Mouse (Mus musculus): ENCODE measurements around the gene Katnal1. TPM values are rescaled to one million over a fixed set of nuclear protein-coding genes. Genes with fewer than 3 reads are reported as not detected.

Katnal1 gene
- polyA plus RNA-seq, 1 experiment from 2014 or later, result 25.3 TPM

GRCm38 (mm10) chr5:148922773-148923172 lies 6.3 kb downstream of the Katnal1 start:
- Histone ChIP-seq H3K9ac (replicated peaks; ENCODE audit: low read length) (no peak overlapping the region), H3K4me1 (ENCODE audit: control insufficient read depth, insufficient read depth, low read length) (no peaks in the 10 kb centered on the region), H3K4me2 (ENCODE audit: low read depth, low read length) (no peak overlapping the region), H3K9me3 (replicated peaks; ENCODE audit: control insufficient read depth, low read length) (no peaks in the 10 kb centered on the region), H3K36me3 (replicated peaks; ENCODE audit: control insufficient read depth, insufficient read depth, low read depth, low read length) (no peaks in the 10 kb centered on the region), H3K27ac (replicated peaks; ENCODE audit: low read depth, low read length) (no peak overlapping the region), H3K27me3 (ENCODE audit: control insufficient read depth, insufficient read depth, low read length) (no peaks in the 10 kb centered on the region), H3K4me3 (ENCODE audit: low read depth, low read length) (no peak overlapping the region)
- no peak for DNase-seq (ENCODE audit: low spot score)
- no peak for ATAC-seq (replicated peaks; ENCODE audit: insufficient number of reproducible peaks, low FRiP score, low TSS enrichment, low read depth)
- 88% methylated on average over 5 of the region's 5 CpGs for WGBS

- no peak overlapping the region for H3K4me2 ChIP-seq (ENCODE audit: low read depth, low read length)
- H3K36me3 ChIP-seq (replicated peaks; ENCODE audit: control insufficient read depth, insufficient read depth, low read depth, low read length), result no peaks in the 10 kb centered on the region
- no peaks in the 10 kb centered on the region for H3K4me1 ChIP-seq (ENCODE audit: control insufficient read depth, insufficient read depth, low read length)
- H3K27me3 ChIP-seq (ENCODE audit: control insufficient read depth, insufficient read depth, low read length), result no peaks in the 10 kb centered on the region
- no peak overlapping the region for H3K9ac ChIP-seq (replicated peaks; ENCODE audit: low read length)
- no peak overlapping the region for H3K4me3 ChIP-seq (ENCODE audit: low read depth, low read length)
- H3K27ac ChIP-seq (replicated peaks; ENCODE audit: low read depth, low read length), result no peak overlapping the region
- no peaks in the 10 kb centered on the region for H3K9me3 ChIP-seq (replicated peaks; ENCODE audit: control insufficient read depth, low read length)
- no peak for DNase-seq (ENCODE audit: low spot score)
- no peak for ATAC-seq (replicated peaks; ENCODE audit: insufficient number of reproducible peaks, low FRiP score, low TSS enrichment, low read depth)
- 68% methylated on average over 5 of the region's 5 CpGs for WGBS
Measured at GRCm38 (mm10) chr5:148918049-148918448, 11.1 kb downstream of the Katnal1 start.

GRCm38 (mm10) chr5:148916775-148917174 lies 12.3 kb downstream of the Katnal1 start:
- ATAC-seq (replicated peaks; ENCODE audit: insufficient number of reproducible peaks, low FRiP score, low TSS enrichment, low read depth) (no peak), DNase-seq (ENCODE audit: low spot score) (no peak)
- no peaks in the 10 kb centered on the region for H3K9me3 ChIP-seq (replicated peaks; ENCODE audit: control insufficient read depth, low read length)
- H3K27ac ChIP-seq (replicated peaks; ENCODE audit: low read depth, low read length), result no peak overlapping the region
- no peaks in the 10 kb centered on the region for H3K36me3 ChIP-seq (replicated peaks; ENCODE audit: control insufficient read depth, insufficient read depth, low read depth, low read length)
- 82% methylated on average over 6 of the region's 6 CpGs for WGBS
- no peak overlapping the region for H3K4me2 ChIP-seq (ENCODE audit: low read depth, low read length)
- H3K4me1 ChIP-seq (ENCODE audit: control insufficient read depth, insufficient read depth, low read length), result no peaks in the 10 kb centered on the region
- H3K9ac ChIP-seq (replicated peaks; ENCODE audit: low read length), result no peak overlapping the region
- no peak overlapping the region for H3K4me3 ChIP-seq (ENCODE audit: low read depth, low read length)
- no peaks in the 10 kb centered on the region for H3K27me3 ChIP-seq (ENCODE audit: control insufficient read depth, insufficient read depth, low read length)

GRCm38 (mm10) chr5:148912262-148912661 lies 16.9 kb downstream of the Katnal1 start:
- Histone ChIP-seq H3K27ac (replicated peaks; ENCODE audit: low read depth, low read length) (no peak overlapping the region), H3K36me3 (replicated peaks; ENCODE audit: control insufficient read depth, insufficient read depth, low read depth, low read length) (no peaks in the 10 kb centered on the region; the same call in 1 of the 2 replicates), H3K9ac (replicated peaks; ENCODE audit: low read length) (no peak overlapping the region), H3K4me2 (ENCODE audit: low read depth, low read length) (no peak overlapping the region), H3K4me1 (ENCODE audit: control insufficient read depth, insufficient read depth, low read length) (no peaks in the 10 kb centered on the region), H3K27me3 (ENCODE audit: control insufficient read depth, insufficient read depth, low read length) (no peaks in the 10 kb centered on the region), H3K4me3 (ENCODE audit: low read depth, low read length) (no peak overlapping the region), H3K9me3 (replicated peaks; ENCODE audit: control insufficient read depth, low read length) (no peaks in the 10 kb centered on the region)
- 44% methylated on average over 3 of the region's 3 CpGs for WGBS
- 0 out of 2 replicates have a peak, but pooled peaks have one; percentile 35 for ATAC-seq (replicated peaks; ENCODE audit: insufficient number of reproducible peaks, low FRiP score, low TSS enrichment, low read depth)
- no peak for DNase-seq (ENCODE audit: low spot score)

- no peak for ATAC-seq (replicated peaks; ENCODE audit: insufficient number of reproducible peaks, low FRiP score, low TSS enrichment, low read depth)
- H3K4me1 ChIP-seq (ENCODE audit: control insufficient read depth, insufficient read depth, low read length), result no peaks in the 10 kb centered on the region
- H3K4me3 ChIP-seq (ENCODE audit: low read depth, low read length), result no peak overlapping the region
- no peaks in the 10 kb centered on the region; the same call in 1 of the 2 replicates for H3K36me3 ChIP-seq (replicated peaks; ENCODE audit: control insufficient read depth, insufficient read depth, low read depth, low read length)
- no peak overlapping the region for H3K9ac ChIP-seq (replicated peaks; ENCODE audit: low read length)
- 91% methylated on average over 4 of the region's 4 CpGs for WGBS
- DNase-seq (ENCODE audit: low spot score), result no peak
- H3K4me2 ChIP-seq (ENCODE audit: low read depth, low read length), result no peak overlapping the region
- H3K27me3 ChIP-seq (ENCODE audit: control insufficient read depth, insufficient read depth, low read length), result no peaks in the 10 kb centered on the region
- no peak overlapping the region for H3K27ac ChIP-seq (replicated peaks; ENCODE audit: low read depth, low read length)
- H3K9me3 ChIP-seq (replicated peaks; ENCODE audit: control insufficient read depth, low read length), result no peaks in the 10 kb centered on the region
Measured at GRCm38 (mm10) chr5:148910066-148910465, 19.1 kb downstream of the Katnal1 start.

- ATAC-seq (replicated peaks; ENCODE audit: insufficient number of reproducible peaks, low FRiP score, low TSS enrichment, low read depth), result no peak
- Histone ChIP-seq H3K36me3 (replicated peaks; ENCODE audit: control insufficient read depth, insufficient read depth, low read depth, low read length) (no peaks in the 10 kb centered on the region; the same call in 1 of the 2 replicates), H3K27me3 (ENCODE audit: control insufficient read depth, insufficient read depth, low read length) (no peaks in the 10 kb centered on the region), H3K9ac (replicated peaks; ENCODE audit: low read length) (no peak overlapping the region), H3K4me3 (ENCODE audit: low read depth, low read length) (no peak overlapping the region), H3K27ac (replicated peaks; ENCODE audit: low read depth, low read length) (no peak overlapping the region), H3K4me1 (ENCODE audit: control insufficient read depth, insufficient read depth, low read length) (no peaks in the 10 kb centered on the region), H3K9me3 (replicated peaks; ENCODE audit: control insufficient read depth, low read length) (no peaks in the 10 kb centered on the region), H3K4me2 (ENCODE audit: low read depth, low read length) (no peak overlapping the region)
- 42% methylated on average over 6 of the region's 6 CpGs for WGBS
- no peak for DNase-seq (ENCODE audit: low spot score)
Measured at GRCm38 (mm10) chr5:148909402-148909801, 19.7 kb downstream of the Katnal1 start.

- 31% methylated on average over 7 of the region's 7 CpGs for WGBS
- Histone ChIP-seq H3K4me3 (ENCODE audit: low read depth, low read length) (no peak overlapping the region), H3K4me1 (ENCODE audit: control insufficient read depth, insufficient read depth, low read length) (no peaks in the 10 kb centered on the region), H3K36me3 (replicated peaks; ENCODE audit: control insufficient read depth, insufficient read depth, low read depth, low read length) (no peaks in the 10 kb centered on the region; the same call in 1 of the 2 replicates), H3K4me2 (ENCODE audit: low read depth, low read length) (no peak overlapping the region), H3K9ac (replicated peaks; ENCODE audit: low read length) (no peak overlapping the region), H3K9me3 (replicated peaks; ENCODE audit: control insufficient read depth, low read length) (no peaks in the 10 kb centered on the region), H3K27me3 (ENCODE audit: control insufficient read depth, insufficient read depth, low read length) (no peaks in the 10 kb centered on the region), H3K27ac (replicated peaks; ENCODE audit: low read depth, low read length) (no peak overlapping the region)
- no peak; the same call in 1 of the 2 replicates for ATAC-seq (replicated peaks; ENCODE audit: insufficient number of reproducible peaks, low FRiP score, low TSS enrichment, low read depth)
- DNase-seq (ENCODE audit: low spot score), result no peak
Measured at GRCm38 (mm10) chr5:148909057-148909395, 20.1 kb downstream of the Katnal1 start.

GRCm38 (mm10) chr5:148908191-148909056 lies 20.7 kb downstream of the Katnal1 start:
- DNase-seq (ENCODE audit: low spot score), result no peak
- Histone ChIP-seq H3K4me3 (ENCODE audit: low read depth, low read length) (no peak overlapping the region), H3K27ac (replicated peaks; ENCODE audit: low read depth, low read length) (no peak overlapping the region)

More at GRCm38 (mm10) chr5:148908191-148909056, 20.7 kb downstream of the Katnal1 start:
- WGBS, result 77% methylated on average over 17 of the region's 17 CpGs
- H3K4me2 ChIP-seq (ENCODE audit: low read depth, low read length), result no peak overlapping the region
- ATAC-seq (replicated peaks; ENCODE audit: insufficient number of reproducible peaks, low FRiP score, low TSS enrichment, low read depth), result no peak; the same call in 1 of the 2 replicates
- H3K27me3 ChIP-seq (ENCODE audit: control insufficient read depth, insufficient read depth, low read length), result no peaks in the 10 kb centered on the region
- no peaks in the 10 kb centered on the region; the same call in 1 of the 2 replicates for H3K36me3 ChIP-seq (replicated peaks; ENCODE audit: control insufficient read depth, insufficient read depth, low read depth, low read length)
- H3K9me3 ChIP-seq (replicated peaks; ENCODE audit: control insufficient read depth, low read length), result no peaks in the 10 kb centered on the region
- no peaks in the 10 kb centered on the region for H3K4me1 ChIP-seq (ENCODE audit: control insufficient read depth, insufficient read depth, low read length)
- no peak overlapping the region for H3K9ac ChIP-seq (replicated peaks; ENCODE audit: low read length)
